Mouse (Mus musculus): Measurements from ENCODE around the gene Prkaa2.

The Prkaa2 gene

DNA sequence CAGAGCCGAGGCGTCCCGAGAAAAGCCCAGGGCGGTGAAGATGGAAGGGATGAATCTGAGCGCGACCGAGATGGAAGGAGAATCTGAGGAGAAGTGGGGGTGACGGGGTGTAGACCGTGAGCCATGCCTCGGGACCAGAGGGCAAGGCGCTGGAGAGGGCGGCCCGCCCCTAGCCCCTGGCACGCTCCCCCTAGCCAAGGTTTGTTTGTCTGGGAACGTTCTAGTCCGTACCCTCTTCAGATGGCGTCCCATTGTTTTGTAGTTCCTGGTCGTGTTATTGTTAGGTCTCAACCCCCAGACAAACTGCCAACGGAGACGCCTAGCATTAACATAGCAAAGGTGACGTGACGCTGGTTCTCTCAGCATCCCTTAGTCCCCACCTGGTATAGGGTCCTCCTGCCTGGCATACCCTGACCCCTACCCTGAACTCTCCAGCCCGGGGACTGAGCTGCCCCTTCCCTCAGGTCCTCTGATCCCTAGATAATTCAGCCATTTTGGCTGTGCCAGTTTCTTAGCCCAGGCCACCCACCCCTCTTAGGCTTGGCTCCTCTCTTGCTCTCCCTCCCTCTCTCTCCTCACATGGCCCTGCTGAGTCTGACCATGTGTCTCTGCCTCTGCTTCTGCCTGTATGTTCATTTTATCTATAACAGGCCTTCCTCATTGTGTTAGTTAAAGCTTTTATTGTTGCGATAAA, 447 bp upstream of the Prkaa2 start:
- DNase-seq (ENCODE audit: extremely low read depth, insufficient read length, low spot score): no peak

- DNase-seq (ENCODE audit: extremely low read depth, insufficient read length, low spot score): no peak
Observed at GRCm38 (mm10) chr4:105108641-105109198, 970 bp downstream of the Prkaa2 start.

GRCm38 (mm10) chr4:105107943-105108640, 1.6 kb downstream of the Prkaa2 start:
- DNase-seq (ENCODE audit: extremely low read depth, insufficient read length, low spot score): no peak

DNA sequence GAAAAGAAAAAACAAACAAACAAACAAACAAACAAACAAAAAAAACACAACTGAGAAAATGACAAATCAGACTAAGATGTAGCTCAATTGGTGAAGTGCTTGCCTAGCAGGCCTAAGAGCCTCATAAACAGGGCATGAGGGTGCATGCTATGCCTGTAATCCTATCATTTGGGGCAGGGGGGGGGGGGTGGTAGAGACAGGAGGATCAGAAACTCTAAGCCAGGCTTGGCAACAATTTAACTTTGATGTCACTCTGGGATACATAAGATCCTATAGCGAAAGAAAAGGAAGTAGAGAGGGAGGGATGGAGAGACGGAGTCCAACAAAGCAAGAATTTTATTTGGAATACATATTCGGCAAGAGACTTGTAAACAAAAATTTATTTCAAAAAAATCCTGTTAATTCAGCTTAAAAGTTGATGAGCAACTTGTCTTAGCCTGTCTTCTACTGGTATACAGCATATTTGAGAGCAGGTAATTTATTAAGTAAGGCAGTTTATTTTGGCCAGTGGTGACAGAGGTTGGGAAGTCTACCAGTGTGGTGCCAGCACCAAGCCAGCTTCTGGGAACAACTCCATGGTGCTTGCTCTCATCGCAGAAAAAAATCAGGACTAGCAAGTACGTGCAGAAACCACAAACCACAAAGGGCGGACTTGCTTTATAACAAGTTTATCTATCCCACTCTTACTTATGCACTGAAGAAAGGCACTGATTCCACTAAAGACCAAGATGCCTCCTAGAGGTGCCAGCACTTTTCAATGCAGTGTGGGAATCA, 5.4 kb downstream of the Prkaa2 start:
- DNase-seq (ENCODE audit: extremely low read depth, insufficient read length, low spot score): no peak

- DNase-seq (ENCODE audit: extremely low read depth, insufficient read length, low spot score): no peak
Observed at GRCm38 (mm10) chr4:105101337-105101688, 8.4 kb downstream of the Prkaa2 start.

GRCm38 (mm10) chr4:105100508-105101336, 9.0 kb downstream of the Prkaa2 start:
- DNase-seq (ENCODE audit: extremely low read depth, insufficient read length, low spot score): no peak

DNA sequence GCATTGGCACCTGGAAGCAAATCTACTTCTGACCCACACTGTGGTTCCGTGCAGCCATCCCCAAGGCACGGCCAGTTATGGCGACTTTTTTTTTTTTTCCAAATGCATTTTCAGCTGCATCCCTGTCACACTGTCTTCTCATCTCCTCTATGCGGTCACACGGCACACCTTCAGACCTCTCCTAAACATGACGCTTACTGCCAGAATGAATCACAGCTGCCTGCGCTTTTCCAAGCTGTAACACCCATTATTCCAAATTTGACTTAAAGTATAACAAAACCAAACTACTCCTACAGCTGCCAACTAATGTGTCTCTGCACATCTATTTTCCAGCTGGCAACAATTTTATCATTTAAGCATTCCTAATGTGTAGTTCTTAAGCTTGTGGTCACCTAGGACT, 11.0 kb downstream of the Prkaa2 start:
- DNase-seq (ENCODE audit: extremely low read depth, insufficient read length, low spot score): no peak

- no peak for DNase-seq (ENCODE audit: extremely low read depth, insufficient read length, low spot score)
Observed at GRCm38 (mm10) chr4:105098158-105098557, 11.5 kb downstream of the Prkaa2 start.

GRCm38 (mm10) chr4:105095316-105095715, 14.4 kb downstream of the Prkaa2 start:
- DNase-seq (ENCODE audit: extremely low read depth, insufficient read length, low spot score): no peak

DNA sequence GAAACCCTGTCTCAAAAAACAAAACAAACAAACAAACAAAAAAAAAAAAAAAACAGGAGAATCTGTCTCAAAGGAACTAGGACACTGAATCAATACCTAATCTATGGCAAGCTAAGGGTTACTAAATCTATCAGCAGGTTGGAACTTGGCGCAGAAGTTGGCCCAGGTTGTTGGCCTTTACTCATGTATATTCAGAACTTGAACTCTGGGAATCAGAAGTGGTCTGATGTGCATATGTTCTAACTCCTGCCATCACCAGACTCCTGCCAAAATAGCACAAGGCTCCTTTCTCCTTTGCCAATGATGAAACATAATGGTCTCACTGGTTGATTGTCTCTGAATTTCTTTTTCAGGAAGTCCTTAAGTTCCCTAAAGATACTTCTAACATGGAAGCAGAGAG, 15.7 kb downstream of the Prkaa2 start:
- DNase-seq (ENCODE audit: extremely low read depth, insufficient read length, low spot score): no peak

- no peak for DNase-seq (ENCODE audit: extremely low read depth, insufficient read length, low spot score)
Observed at GRCm38 (mm10) chr4:105090417-105090816, 19.3 kb downstream of the Prkaa2 start.

DNA sequence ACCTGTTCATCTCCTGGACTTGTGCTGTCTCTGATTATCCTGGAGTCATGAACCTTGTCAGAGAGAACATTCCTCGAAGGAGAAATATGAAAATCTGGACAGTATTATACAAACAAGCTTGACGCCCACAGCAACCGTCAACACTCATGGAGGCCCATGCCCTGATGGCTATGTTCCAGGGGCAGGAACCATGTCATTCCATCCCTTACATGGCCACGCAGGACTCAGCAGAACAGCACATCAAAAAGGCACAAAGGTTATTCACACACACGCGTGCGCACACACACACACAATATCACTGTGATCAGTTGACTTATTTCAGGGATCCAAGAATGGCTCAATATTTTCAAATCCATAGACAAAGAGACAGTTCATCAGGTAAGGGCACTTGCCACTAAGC, 20.3 kb downstream of the Prkaa2 start:
- DNase-seq (ENCODE audit: extremely low read depth, insufficient read length, low spot score): no peak

GRCm38 (mm10) chr4:105088671-105089070, 21.0 kb downstream of the Prkaa2 start:
- DNase-seq (ENCODE audit: extremely low read depth, insufficient read length, low spot score): no peak

GRCm38 (mm10) chr4:105076152-105076551, 33.5 kb downstream of the Prkaa2 start:
- no peak for DNase-seq (ENCODE audit: extremely low read depth, insufficient read length, low spot score)

DNA sequence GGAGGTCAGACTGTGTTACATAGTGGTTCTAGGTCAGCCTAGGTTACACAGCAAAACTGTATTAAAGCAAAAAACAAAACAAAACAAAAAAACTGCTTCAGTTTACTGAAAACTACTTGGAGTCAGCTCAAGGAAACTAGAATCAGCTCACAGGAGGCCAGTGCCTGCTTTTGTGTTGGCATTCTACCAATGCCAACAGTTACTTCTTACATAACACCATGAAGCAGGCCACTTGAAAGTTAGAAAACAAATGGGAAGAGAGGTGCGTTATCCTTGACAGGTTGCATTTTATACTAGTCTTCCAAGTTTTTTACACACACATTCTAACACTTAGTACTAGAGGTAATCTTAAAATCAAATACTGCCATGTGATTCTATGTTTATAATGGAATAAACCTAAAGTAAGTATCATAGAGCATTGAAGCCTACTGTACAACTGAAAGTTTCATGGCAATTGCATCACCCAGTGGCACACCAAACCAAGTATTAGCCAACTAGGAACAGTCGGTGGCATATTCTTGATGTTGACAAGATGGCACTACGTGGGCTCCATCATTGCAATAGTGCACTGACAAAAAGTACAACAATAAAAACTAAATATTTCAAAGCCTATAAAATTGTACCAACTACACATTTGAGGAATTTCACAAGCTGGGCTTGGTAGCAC, 37.8 kb downstream of the Prkaa2 start:
- DNase-seq (ENCODE audit: extremely low read depth, insufficient read length, low spot score): no peak

DNA sequence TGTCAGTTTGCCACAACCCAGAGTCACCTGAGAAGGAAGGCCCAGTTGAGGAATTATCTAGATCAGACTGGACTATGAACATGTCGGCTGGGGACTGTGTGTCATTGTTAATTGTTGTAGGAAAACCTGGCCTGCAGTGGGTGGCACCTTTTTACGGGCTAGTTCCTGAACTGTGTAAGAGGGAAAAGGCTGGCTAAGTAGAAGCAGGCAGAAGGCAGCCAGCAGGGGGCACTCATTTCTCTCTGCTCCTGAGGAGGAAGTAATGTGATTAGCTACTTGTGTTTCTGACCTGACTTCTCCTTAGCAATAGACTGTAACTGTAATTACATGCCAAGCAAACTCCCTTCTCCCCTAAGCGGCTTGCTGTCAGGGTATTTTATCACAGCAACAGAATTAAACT, 38.7 kb downstream of the Prkaa2 start:
- DNase-seq (ENCODE audit: extremely low read depth, insufficient read length, low spot score): peak; percentile 21

DNA sequence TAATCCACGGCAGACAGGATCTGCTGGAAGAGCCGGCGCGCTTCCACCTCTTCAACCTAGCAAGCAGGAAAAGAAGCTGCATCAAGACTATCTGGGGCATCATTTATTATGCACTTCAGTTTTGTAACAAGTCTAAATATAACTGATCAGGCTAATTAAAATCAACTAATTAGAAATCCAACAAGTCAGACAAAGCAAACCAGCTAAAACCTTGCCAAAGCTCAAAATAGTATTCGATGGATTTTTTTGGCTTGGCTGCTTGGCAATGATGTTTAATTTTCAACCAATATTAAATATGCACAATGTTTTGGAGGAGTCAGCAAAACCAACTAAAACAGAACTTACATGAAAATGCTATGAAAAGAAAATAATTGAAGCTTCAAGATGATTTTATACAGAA, 58.4 kb downstream of the Prkaa2 start:
- no peak for DNase-seq (ENCODE audit: extremely low read depth, insufficient read length, low spot score)

- no peak for DNase-seq (ENCODE audit: extremely low read depth, insufficient read length, low spot score)
Observed at GRCm38 (mm10) chr4:105050041-105050440, 59.6 kb downstream of the Prkaa2 start.

DNA sequence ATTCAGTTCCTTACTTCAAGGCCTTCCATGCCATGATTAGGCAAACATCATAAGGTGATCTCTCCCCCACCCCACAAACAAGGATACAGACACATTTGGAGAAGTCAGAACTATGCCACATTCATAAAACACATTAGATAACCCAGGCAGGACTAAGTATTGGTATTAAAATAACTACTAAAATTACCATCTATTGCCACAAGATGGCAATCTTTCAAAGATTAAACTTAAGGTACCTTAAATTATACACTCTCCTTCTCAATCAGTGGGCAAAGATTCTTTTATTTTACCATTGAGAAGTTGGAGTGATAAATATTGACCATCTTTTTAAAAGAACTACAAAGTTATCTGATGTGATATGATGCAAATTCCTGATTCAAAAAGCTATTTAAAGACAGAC, 75.4 kb downstream of the Prkaa2 start:
- no peak for DNase-seq (ENCODE audit: extremely low read depth, insufficient read length, low spot score)

DNA sequence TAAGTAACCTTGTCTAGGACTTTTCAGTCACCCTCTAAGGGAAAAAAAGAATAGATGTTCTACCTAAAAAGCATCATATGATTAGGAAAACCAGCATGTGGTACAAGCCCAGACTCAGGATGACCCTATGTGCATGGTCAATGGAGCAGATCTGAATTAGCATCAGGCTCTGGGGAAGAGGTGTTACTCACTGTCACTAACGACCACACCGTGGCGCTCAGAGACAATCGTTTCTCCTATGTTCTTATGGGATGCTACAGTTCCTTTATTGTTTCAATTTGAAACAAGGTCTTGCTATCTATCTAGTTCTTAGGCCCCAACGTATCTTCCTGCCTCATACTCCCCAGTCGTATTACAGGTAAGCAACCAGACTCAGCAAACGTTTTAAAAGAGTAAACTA, 76.5 kb downstream of the Prkaa2 start:
- DNase-seq (ENCODE audit: extremely low read depth, insufficient read length, low spot score): no peak
